Mouse (Mus musculus): Measurements from ENCODE around the gene Ccdc173.

DNA sequence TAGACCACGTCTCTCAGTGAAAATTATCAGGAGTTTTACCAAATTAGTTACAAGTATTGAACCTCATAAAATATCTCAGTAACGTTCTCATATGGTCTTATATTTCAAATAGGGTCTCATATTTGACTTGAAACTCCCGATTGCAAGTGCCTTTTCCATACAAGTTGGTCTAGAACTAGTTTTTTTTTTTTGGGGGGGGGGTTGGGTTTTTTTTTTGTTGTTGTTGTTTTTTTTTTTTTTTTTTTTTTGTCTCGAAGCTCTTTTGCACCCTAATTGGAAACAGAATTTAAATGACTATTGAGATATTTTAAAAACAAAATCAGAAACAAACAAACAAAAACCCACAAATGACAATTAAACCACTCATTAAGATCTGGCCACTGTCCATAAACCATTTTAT is 1.3 kb upstream of the Ccdc173 start:
- TF ChIP-seq POLR2A (IDR thresholded peaks at IDR 0.05; ENCODE audit: low read depth, low read length), result no peak
- no peak for TF ChIP-seq CTCF (conservative IDR thresholded peaks at IDR 0.05; ENCODE audit: insufficient read depth, insufficient read length, low read depth, low read length)
